Mouse (Mus musculus): ENCODE results near the gene Spg21. TPM values are rescaled to one million over a fixed set of nuclear protein-coding genes. Genes with fewer than 3 reads are reported as not detected.

Gene Spg21
- polyA plus RNA-seq, 1 experiment from 2014 or later, result 176 TPM

DNA sequence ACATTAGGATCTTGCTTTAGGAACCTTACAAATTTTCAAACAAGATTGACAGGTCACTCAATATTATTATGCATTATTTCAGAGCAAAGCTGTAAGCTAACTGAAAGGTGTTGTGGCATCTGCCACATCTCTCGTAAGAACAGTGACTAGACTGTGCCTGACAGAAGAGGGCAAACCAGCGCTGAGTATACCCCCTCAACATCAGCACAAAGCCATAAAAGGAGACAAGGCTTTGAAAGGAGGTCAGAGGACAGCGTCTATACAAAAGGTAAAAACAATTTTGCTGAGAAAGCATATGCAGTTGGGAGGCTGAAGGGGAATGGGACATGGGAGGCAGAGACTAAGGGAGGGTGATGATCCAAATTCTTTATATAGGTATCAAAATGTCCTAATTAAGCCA is 549 bp upstream of the Spg21 start:
- Histone ChIP-seq H3K4me3 (ENCODE audit: low read depth, low read length) (peak overlapping the region; percentile 66), H3K9ac (ENCODE audit: low read depth, low read length) (no peak overlapping the region), H3K4me2 (ENCODE audit: low read depth, low read length) (peak overlapping the region; percentile 76), H3K27me3 (replicated peaks; ENCODE audit: control insufficient read depth, insufficient read depth, low read length) (no peaks in the 10 kb centered on the region), H3K9me3 (ENCODE audit: control insufficient read depth, low read length) (no peaks in the 10 kb centered on the region), H3K4me1 (ENCODE audit: control insufficient read depth, insufficient read depth, low read length) (peaks cover 17% of the 10 kb centered on the region), H3K36me3 (ENCODE audit: control insufficient read depth, insufficient read depth, low read length) (no peaks in the 10 kb centered on the region), H3K27ac (replicated peaks; ENCODE audit: low read depth, low read length) (peak overlapping the region; percentile 50; the same call in 1 of the 2 replicates)
- WGBS, result 66% methylated on average over 3 of the region's 3 CpGs
- DNase-seq (ENCODE audit: low spot score) (no peak), ATAC-seq (ENCODE audit: low read depth) (no peak)

GRCm38 (mm10) chr9:65462544-65462943 is 1.8 kb downstream of the Spg21 start:
- 70% methylated on average over 5 of the region's 5 CpGs for WGBS
- no peaks in the 10 kb centered on the region for H3K9me3 ChIP-seq (ENCODE audit: control insufficient read depth, low read length)
- H3K4me2 ChIP-seq (ENCODE audit: low read depth, low read length), result peak overlapping the region; percentile 15; the same call in 1 of the 2 replicates
- DNase-seq (ENCODE audit: low spot score) (peak; percentile 52), ATAC-seq (ENCODE audit: low read depth) (no peak)
- 0 out of 2 replicates have a peak, but pooled peaks cover 10% of the 10 kb centered on the region for H3K36me3 ChIP-seq (ENCODE audit: control insufficient read depth, insufficient read depth, low read length)
- H3K27me3 ChIP-seq (replicated peaks; ENCODE audit: control insufficient read depth, insufficient read depth, low read length), result no peaks in the 10 kb centered on the region
- H3K4me1 ChIP-seq (ENCODE audit: control insufficient read depth, insufficient read depth, low read length), result peaks cover 17% of the 10 kb centered on the region
- no peak overlapping the region for H3K4me3 ChIP-seq (ENCODE audit: low read depth, low read length)
- peak overlapping the region; percentile 16; the same call in 1 of the 2 replicates for H3K9ac ChIP-seq (ENCODE audit: low read depth, low read length)
- H3K27ac ChIP-seq (replicated peaks; ENCODE audit: low read depth, low read length), result no peak overlapping the region

GRCm38 (mm10) chr9:65464161-65464560 is 3.4 kb downstream of the Spg21 start:
- no peak for DNase-seq (ENCODE audit: low spot score)

GRCm38 (mm10) chr9:65465241-65465640 is 4.5 kb downstream of the Spg21 start:
- no peak overlapping the region for H3K9ac ChIP-seq (ENCODE audit: low read depth, low read length)
- H3K36me3 ChIP-seq (ENCODE audit: control insufficient read depth, insufficient read depth, low read length), result peaks cover 19% of the 10 kb centered on the region
- no peak for ATAC-seq (ENCODE audit: low read depth)
- no peak overlapping the region for H3K4me2 ChIP-seq (ENCODE audit: low read depth, low read length)
- peaks cover 22% of the 10 kb centered on the region for H3K4me1 ChIP-seq (ENCODE audit: control insufficient read depth, insufficient read depth, low read length)
- DNase-seq (ENCODE audit: low spot score), result no peak
- no peaks in the 10 kb centered on the region for H3K9me3 ChIP-seq (ENCODE audit: control insufficient read depth, low read length)
- no peaks in the 10 kb centered on the region for H3K27me3 ChIP-seq (replicated peaks; ENCODE audit: control insufficient read depth, insufficient read depth, low read length)
- WGBS, result 95% methylated on average over 2 of the region's 2 CpGs
- no peak overlapping the region for H3K27ac ChIP-seq (replicated peaks; ENCODE audit: low read depth, low read length)
- no peak overlapping the region for H3K4me3 ChIP-seq (ENCODE audit: low read depth, low read length)

More at GRCm38 (mm10) chr9:65464161-65464560, 3.4 kb downstream of the Spg21 start:
- H3K4me3 ChIP-seq (ENCODE audit: low read depth, low read length), result no peak overlapping the region
- ATAC-seq (ENCODE audit: low read depth), result no peak
- no peaks in the 10 kb centered on the region for H3K9me3 ChIP-seq (ENCODE audit: control insufficient read depth, low read length)
- H3K36me3 ChIP-seq (ENCODE audit: control insufficient read depth, insufficient read depth, low read length), result peaks cover 15% of the 10 kb centered on the region
- WGBS, result 87% methylated on average over 6 of the region's 6 CpGs
- no peaks in the 10 kb centered on the region for H3K27me3 ChIP-seq (replicated peaks; ENCODE audit: control insufficient read depth, insufficient read depth, low read length)
- H3K9ac ChIP-seq (ENCODE audit: low read depth, low read length), result no peak overlapping the region
- H3K27ac ChIP-seq (replicated peaks; ENCODE audit: low read depth, low read length), result no peak overlapping the region
- H3K4me1 ChIP-seq (ENCODE audit: control insufficient read depth, insufficient read depth, low read length), result peaks cover 23% of the 10 kb centered on the region
- H3K4me2 ChIP-seq (ENCODE audit: low read depth, low read length), result no peak overlapping the region

GRCm38 (mm10) chr9:65467686-65468085 is 6.9 kb downstream of the Spg21 start:
- Histone ChIP-seq H3K9ac (ENCODE audit: low read depth, low read length) (no peak overlapping the region), H3K4me1 (ENCODE audit: control insufficient read depth, insufficient read depth, low read length) (peaks cover 6% of the 10 kb centered on the region; the same call in 1 of the 2 replicates), H3K36me3 (ENCODE audit: control insufficient read depth, insufficient read depth, low read length) (peaks cover 32% of the 10 kb centered on the region), H3K4me3 (ENCODE audit: low read depth, low read length) (no peak overlapping the region), H3K27me3 (replicated peaks; ENCODE audit: control insufficient read depth, insufficient read depth, low read length) (no peaks in the 10 kb centered on the region), H3K27ac (replicated peaks; ENCODE audit: low read depth, low read length) (no peak overlapping the region), H3K9me3 (ENCODE audit: control insufficient read depth, low read length) (no peaks in the 10 kb centered on the region), H3K4me2 (ENCODE audit: low read depth, low read length) (no peak overlapping the region)
- DNase-seq (ENCODE audit: low spot score), result peak; percentile 53
- ATAC-seq (ENCODE audit: low read depth), result no peak
- 33% methylated on average over 11 of the region's 11 CpGs for WGBS

GRCm38 (mm10) chr9:65472769-65473168 is 12.0 kb downstream of the Spg21 start:
- DNase-seq (ENCODE audit: low spot score) (no peak), ATAC-seq (ENCODE audit: low read depth) (no peak)
- Histone ChIP-seq H3K27me3 (replicated peaks; ENCODE audit: control insufficient read depth, insufficient read depth, low read length) (no peaks in the 10 kb centered on the region), H3K4me3 (ENCODE audit: low read depth, low read length) (no peak overlapping the region), H3K4me1 (ENCODE audit: control insufficient read depth, insufficient read depth, low read length) (peaks cover 3% of the 10 kb centered on the region; the same call in 1 of the 2 replicates), H3K9me3 (ENCODE audit: control insufficient read depth, low read length) (no peaks in the 10 kb centered on the region), H3K4me2 (ENCODE audit: low read depth, low read length) (no peak overlapping the region), H3K36me3 (ENCODE audit: control insufficient read depth, insufficient read depth, low read length) (peaks cover 66% of the 10 kb centered on the region), H3K27ac (replicated peaks; ENCODE audit: low read depth, low read length) (no peak overlapping the region), H3K9ac (ENCODE audit: low read depth, low read length) (no peak overlapping the region)
- 86% methylated on average over 4 of the region's 4 CpGs for WGBS

DNA sequence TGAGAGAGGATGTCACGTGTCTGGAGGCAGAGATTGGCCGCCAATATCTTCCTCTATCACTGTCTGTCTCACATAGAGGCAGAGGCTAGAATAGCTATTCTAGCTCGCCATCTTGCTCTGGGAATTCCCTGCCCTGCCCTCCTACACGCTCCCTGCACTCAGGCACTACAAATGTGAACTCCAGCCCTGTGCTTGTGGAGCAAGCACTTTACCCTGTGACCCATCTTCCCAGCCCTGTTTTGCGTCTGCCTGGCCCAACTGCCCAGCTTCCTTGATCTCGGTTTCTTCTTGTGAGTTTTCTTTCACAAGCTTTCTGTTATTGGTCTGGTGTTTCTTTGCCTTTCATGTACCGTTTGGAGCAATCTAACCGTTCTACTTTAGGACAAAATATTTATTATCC is 18.4 kb downstream of the Spg21 start:
- H3K9me3 ChIP-seq (ENCODE audit: control insufficient read depth, low read length), result no peaks in the 10 kb centered on the region
- peaks cover 91% of the 10 kb centered on the region for H3K36me3 ChIP-seq (ENCODE audit: control insufficient read depth, insufficient read depth, low read length)
- no peaks in the 10 kb centered on the region for H3K4me1 ChIP-seq (ENCODE audit: control insufficient read depth, insufficient read depth, low read length)
- no peak overlapping the region for H3K4me2 ChIP-seq (ENCODE audit: low read depth, low read length)
- ATAC-seq (ENCODE audit: low read depth) (no peak), DNase-seq (ENCODE audit: low spot score) (no peak)
- 83% methylated on average over 8 of the region's 8 CpGs for WGBS
- no peak overlapping the region for H3K4me3 ChIP-seq (ENCODE audit: low read depth, low read length)
- H3K9ac ChIP-seq (ENCODE audit: low read depth, low read length), result no peak overlapping the region
- H3K27ac ChIP-seq (replicated peaks; ENCODE audit: low read depth, low read length), result no peak overlapping the region
- no peaks in the 10 kb centered on the region for H3K27me3 ChIP-seq (replicated peaks; ENCODE audit: control insufficient read depth, insufficient read depth, low read length)

GRCm38 (mm10) chr9:65480071-65480470 is 19.3 kb downstream of the Spg21 start:
- WGBS, result 82% methylated on average over 5 of the region's 5 CpGs
- Histone ChIP-seq H3K9me3 (ENCODE audit: control insufficient read depth, low read length) (no peaks in the 10 kb centered on the region), H3K27ac (replicated peaks; ENCODE audit: low read depth, low read length) (no peak overlapping the region), H3K9ac (ENCODE audit: low read depth, low read length) (no peak overlapping the region), H3K4me3 (ENCODE audit: low read depth, low read length) (no peak overlapping the region), H3K27me3 (replicated peaks; ENCODE audit: control insufficient read depth, insufficient read depth, low read length) (no peaks in the 10 kb centered on the region), H3K4me1 (ENCODE audit: control insufficient read depth, insufficient read depth, low read length) (no peaks in the 10 kb centered on the region), H3K36me3 (ENCODE audit: control insufficient read depth, insufficient read depth, low read length) (peaks cover 92% of the 10 kb centered on the region), H3K4me2 (ENCODE audit: low read depth, low read length) (no peak overlapping the region)
- ATAC-seq (ENCODE audit: low read depth), result no peak
- DNase-seq (ENCODE audit: low spot score), result no peak

- no peaks in the 10 kb centered on the region for H3K4me1 ChIP-seq (ENCODE audit: control insufficient read depth, insufficient read depth, low read length)
- 93% methylated on average over 3 of the region's 3 CpGs for WGBS
- peaks cover 17% of the 10 kb centered on the region for H3K36me3 ChIP-seq (ENCODE audit: control insufficient read depth, insufficient read depth, low read length)
- H3K4me3 ChIP-seq (ENCODE audit: low read depth, low read length), result no peak overlapping the region
- H3K27me3 ChIP-seq (replicated peaks; ENCODE audit: control insufficient read depth, insufficient read depth, low read length), result no peaks in the 10 kb centered on the region
- DNase-seq (ENCODE audit: low spot score) (no peak), ATAC-seq (ENCODE audit: low read depth) (no peak)
- H3K4me2 ChIP-seq (ENCODE audit: low read depth, low read length), result no peak overlapping the region
- no peaks in the 10 kb centered on the region for H3K9me3 ChIP-seq (ENCODE audit: control insufficient read depth, low read length)
- H3K27ac ChIP-seq (replicated peaks; ENCODE audit: low read depth, low read length), result no peak overlapping the region
- no peak overlapping the region for H3K9ac ChIP-seq (ENCODE audit: low read depth, low read length)
These were observed 30.7 kb downstream of the Spg21 start for GRCm38 (mm10) chr9:65491476-65491875.

Data from embryonic facial prominence, embryonic 14.5 days (tissue).